ENCODE assay signal across 22 mouse cellular contexts in the genomic region with DNA sequence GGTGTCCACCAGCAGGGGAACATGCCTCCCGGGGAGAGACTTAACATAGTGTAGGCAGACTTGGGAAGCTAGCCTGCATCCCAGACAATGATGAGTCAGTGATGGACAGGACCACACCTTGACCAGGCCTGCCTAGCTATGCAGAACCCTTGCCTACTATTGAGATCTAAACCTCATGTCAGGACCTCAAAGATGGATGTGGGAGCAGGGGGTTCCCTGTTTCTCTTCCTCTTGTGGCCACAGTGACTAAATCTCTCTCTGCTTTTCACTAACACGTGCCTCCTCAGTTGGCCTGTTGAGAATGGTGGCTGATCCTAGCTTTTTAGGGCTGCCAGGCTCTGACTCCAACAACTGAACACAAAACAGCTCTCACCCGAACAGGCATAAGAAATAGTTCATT.
DNase-seq lines count a peak whose midpoint lies in the region; ATAC-seq and TF ChIP-seq lines count a peak whose summit lies in the region.
"Had no signal": no experiment of that assay in that cellular context is flagged by ENCODE, and none has a peak within 500 bp of the region (broad histone marks: within the 10 kb centered on the region; RNA-seq: fewer than 3 reads in every experiment).

No protein-coding gene starts in this region.

- TF ChIP-seq RAD21 in CH12.LX (IDR thresholded peaks at IDR 0.05; ENCODE audit: low read depth, low read length): no peak

- no peak for TF ChIP-seq CTCF in CH12.LX (conservative IDR thresholded peaks at IDR 0.05 in 1 of 2, IDR thresholded peaks at IDR 0.05 in 1 of 2; ENCODE audit: low read depth in 2 of 2, low read length in 2 of 2)

- peak; percentile 71 for ATAC-seq in common myeloid progenitor, adult 5-6 weeks (replicated peaks; ENCODE audit: low read depth, poor library complexity, severe bottlenecking)
- peak; percentile 85 for ATAC-seq in megakaryocyte, adult 5-6 weeks (ENCODE audit: poor library complexity, severe bottlenecking)
- no peak for ATAC-seq in kidney, embryonic 16.5 days (ENCODE audit: low FRiP score, low TSS enrichment)
- ATAC-seq: forebrain, embryonic 13.5 days; forebrain, embryonic 15.5 days; forebrain, postnatal 0 days had no signal

- H3K4me3 ChIP-seq in CH12.LX (replicated peaks in 1 of 3; ENCODE audit: low read depth in 2 of 3, low read length in 2 of 3, poor library complexity in 1 of 3): no peak overlapping the region
- H3K4me3 ChIP-seq in kidney, embryonic 16.5 days (ENCODE audit: low read length): no peak overlapping the region
- H3K4me3 ChIP-seq: embryonic facial prominence, embryonic 10.5 days; embryonic facial prominence, embryonic 12.5 days; forebrain, embryonic 13.5 days; forebrain, embryonic 15.5 days had no signal

- no peak overlapping the region for H3K27ac ChIP-seq in CH12.LX (ENCODE audit: insufficient read depth, low read depth)
- no peak overlapping the region for H3K27ac ChIP-seq in kidney, embryonic 16.5 days (ENCODE audit: low read length)
- H3K27ac ChIP-seq: embryonic facial prominence, embryonic 10.5 days; embryonic facial prominence, embryonic 12.5 days; forebrain, embryonic 13.5 days; forebrain, embryonic 15.5 days had no signal

- H3K27me3 ChIP-seq in CH12.LX (replicated peaks): peaks cover 4% of the 10 kb centered on the region
- no peaks in the 10 kb centered on the region for H3K27me3 ChIP-seq in splenic B cell, adult 2 months (ENCODE audit: control insufficient read depth, insufficient read depth, low read length, poor library complexity, severe bottlenecking)
- no peaks in the 10 kb centered on the region for H3K27me3 ChIP-seq in kidney, embryonic 16.5 days (ENCODE audit: insufficient read depth, low read length)
- H3K27me3 ChIP-seq: embryonic facial prominence, embryonic 12.5 days; forebrain, embryonic 13.5 days had no signal

- H3K36me3 ChIP-seq in CH12.LX (replicated peaks in 1 of 2; ENCODE audit: control insufficient read depth in 1 of 2, insufficient read depth in 1 of 2, low read length in 1 of 2): no peaks in the 10 kb centered on the region
- H3K36me3 ChIP-seq in splenic B cell, adult 2 months (ENCODE audit: control insufficient read depth, insufficient read depth, low read length, poor library complexity, severe bottlenecking): no peaks in the 10 kb centered on the region
- no peaks in the 10 kb centered on the region for H3K36me3 ChIP-seq in kidney, embryonic 16.5 days (ENCODE audit: insufficient read depth, low read length)
- H3K36me3 ChIP-seq: embryonic facial prominence, embryonic 10.5 days; embryonic facial prominence, embryonic 12.5 days; forebrain, embryonic 15.5 days; G1E had no signal

- peaks cover 13 to 44% of the 10 kb centered on the region in 2 experiments for H3K4me1 ChIP-seq in CH12.LX (ENCODE audit: control insufficient read depth in 1 of 2, insufficient read depth in 2 of 2)
- H3K4me1 ChIP-seq in kidney, embryonic 16.5 days (ENCODE audit: insufficient read depth, low read length): no peaks in the 10 kb centered on the region
- H3K4me1 ChIP-seq: embryonic facial prominence, embryonic 12.5 days; forebrain, embryonic 15.5 days had no signal

- no peak overlapping the region for H3K9ac ChIP-seq in CH12.LX (ENCODE audit: insufficient read depth, low read depth)
- H3K9ac ChIP-seq in kidney, embryonic 16.5 days (replicated peaks; ENCODE audit: low read length): no peak overlapping the region
- H3K9ac ChIP-seq: embryonic facial prominence, embryonic 12.5 days; forebrain, embryonic 13.5 days; forebrain, embryonic 15.5 days; forebrain, postnatal 0 days had no signal

- H3K79me2 ChIP-seq in CH12.LX (replicated peaks; ENCODE audit: control insufficient read depth, extremely low read depth, insufficient read depth, poor library complexity, severe bottlenecking): no peaks in the 10 kb centered on the region

- 58% methylated on average over 3 of the region's 3 CpGs for whole genome bisulfite sequencing in kidney, embryonic 16.5 days

- H3K4me2 ChIP-seq in CH12.LX (ENCODE audit: insufficient read depth, low read depth, poor library complexity, severe bottlenecking): no peak overlapping the region
- H3K4me2 ChIP-seq in kidney, embryonic 16.5 days (replicated peaks; ENCODE audit: low read depth, low read length): no peak overlapping the region
- H3K4me2 ChIP-seq: embryonic facial prominence, embryonic 12.5 days; forebrain, embryonic 13.5 days; forebrain, embryonic 15.5 days had no signal

- no peaks in the 10 kb centered on the region for H3K9me3 ChIP-seq in CH12.LX (replicated peaks; ENCODE audit: low read length)
- H3K9me3 ChIP-seq in kidney, embryonic 16.5 days (ENCODE audit: low read length): no peaks in the 10 kb centered on the region
- H3K9me3 ChIP-seq: embryonic facial prominence, embryonic 10.5 days; embryonic facial prominence, embryonic 12.5 days; forebrain, embryonic 13.5 days; forebrain, embryonic 15.5 days; G1E had no signal

- dilution Hi-C loops in CH12.LX (cut with MboI; ENCODE audit: extremely low pct_ligation_motif_present, extremely low pct_unique_long_range_greater_than_20kb, low sequenced_read_pairs): no loop called here

- in situ Hi-C loops in CH12.LX (cut with MboI; ENCODE audit: low pct_ligation_motif_present, low pct_unique_long_range_greater_than_20kb, low sequenced_read_pairs): no loop called here

- no peak for DNase-seq in CH12.LX (ENCODE audit: extremely low read depth)
- peak; percentile 17 for DNase-seq in splenic B cell, adult 2 months (ENCODE audit: low read depth, low spot score)
- no peak for DNase-seq in urinary bladder, postnatal 14 days (ENCODE audit: low spot score)
- DNase-seq in Muller cell, postnatal 12 days (ENCODE audit: inconsistent ontology term): no peak
- DNase-seq: adrenal gland, adult 2 months; adrenal gland, postnatal 10 days; adrenal gland, postnatal 25 days; cerebellum, adult 11 months; cerebellum, adult 18-20 months; cerebellum, adult 8-10 months; cerebellum, adult 9-11 months; cerebellum, postnatal 14 days; cerebellum, postnatal 36 days; forebrain, postnatal 0 days had no signal

- no peak for TF ChIP-seq POLR2A in CH12.LX (IDR thresholded peaks at IDR 0.05; ENCODE audit: low read depth, low read length)

- no peak for TF ChIP-seq EP300 in CH12.LX (IDR thresholded peaks at IDR 0.05; ENCODE audit: low read length)

TF ChIP-seq in CH12.LX, 34 proteins besides CTCF, POLR2A, EP300 and RAD21:
- TF ChIP-seq BHLHE40 (IDR thresholded peaks at IDR 0.05; ENCODE audit: low read depth, low read length) (peak; percentile 42), MAX (IDR thresholded peaks at IDR 0.05; ENCODE audit: low read length) (no peak)
